Mouse (Mus musculus) neural tube, embryonic 13.5 days (tissue): ENCODE results near the gene Bcap29. TPM values are rescaled to one million over a fixed set of nuclear protein-coding genes. Genes with fewer than 3 reads are reported as not detected.
"Not testable (repeated sequence)": the region's sequence is repeated elsewhere in the genome, so short reads cannot be mapped to it uniquely, and the experiment has no call there.

ENCODE experiments used
- ATAC-seq: fragments of 200-750 bp; cut with Nextera tagmentation; 2 replicates; pipeline ENCODE4 v1.8.0; 2017; ENCODE audit warnings: low read depth, mild to moderate bottlenecking, moderate TSS enrichment, moderate library complexity
- H3K27ac ChIP-seq: fragments of 300-500 bp; sonication (generic); replicated peaks from 2 replicates; pipeline ENCODE4 v1.5.1; 2015; ENCODE audit warnings: moderate library complexity, mild to moderate bottlenecking, inconsistent platforms
- H3K27me3 ChIP-seq: fragments of 300-500 bp; sonication (generic); 2 replicates; pipeline ENCODE4 v1.6.1; 2015; ENCODE audit warnings: mild to moderate bottlenecking, inconsistent platforms
- H3K36me3 ChIP-seq: fragments of 300-500 bp; sonication (generic); 2 replicates; pipeline ENCODE4 v1.6.1; 2015; ENCODE audit warnings: mild to moderate bottlenecking, inconsistent platforms
- H3K4me1 ChIP-seq: fragments of 300-500 bp; sonication (generic); replicated peaks from 2 replicates; pipeline ENCODE4 v1.6.1; 2015; ENCODE audit warnings: inconsistent platforms
- H3K4me2 ChIP-seq: fragments of 300-500 bp; sonication (generic); 2 replicates; pipeline ENCODE4 v1.6.1; 2015; ENCODE audit warnings: inconsistent platforms, mild to moderate bottlenecking, moderate library complexity
- H3K4me3 ChIP-seq: fragments of 300-500 bp; sonication (generic); 2 replicates; pipeline ENCODE4 v1.5.1; 2015; ENCODE audit warnings: mild to moderate bottlenecking, inconsistent platforms
- H3K9ac ChIP-seq: fragments of 300-500 bp; sonication (generic); 2 replicates; pipeline ENCODE4 v1.6.1; 2015; ENCODE audit warnings: moderate library complexity, mild to moderate bottlenecking, inconsistent platforms
- H3K9me3 ChIP-seq: fragments of 300-500 bp; sonication (generic); 2 replicates; pipeline ENCODE4 v1.6.1; 2016; ENCODE audit warnings: inconsistent platforms
- WGBS: fragments of 180-500 bp; shearing (Covaris S2); methylation state at CpG from one replicate; pipeline ENCODE4 v1.1.7; 2015; 5-methylcytosine and 5-hydroxymethylcytosine counted together
- polyA plus RNA-seq: library from polyadenylated mRNA; unstranded; fragments of >200 nt; fragmentation: Nextera tagmentation; extraction: Ambion mirVana; gene quantifications from 2 replicates; pipeline ENCODE4 v1.2.1, GENCODE M21; 2015

Gene Bcap29
- polyA plus RNA-seq, 1 experiment from 2014 or later, result 32.8 TPM

DNA sequence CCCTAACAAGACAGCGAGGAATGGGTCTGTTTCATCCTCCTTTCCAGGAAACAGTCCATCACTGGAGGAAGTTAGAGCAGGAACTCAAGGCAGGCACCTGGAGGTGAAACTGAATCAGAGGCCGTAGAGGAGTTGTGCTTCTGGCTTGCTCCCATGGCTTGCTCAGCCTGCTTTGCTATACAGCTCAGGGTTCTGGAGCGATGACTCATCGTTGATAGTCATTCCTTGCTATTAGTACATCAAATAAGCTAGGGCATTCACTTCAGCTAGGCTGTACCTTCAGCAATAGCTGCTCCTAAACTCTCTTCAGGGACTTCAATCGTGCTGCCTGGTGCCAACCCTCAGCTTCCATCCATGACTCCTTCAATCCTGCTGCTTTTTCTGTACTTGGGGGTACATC is 60.0 kb downstream of the Bcap29 start:
- 87% methylated on average over 5 of the region's 5 CpGs for WGBS
- ATAC-seq, result no peak

DNA sequence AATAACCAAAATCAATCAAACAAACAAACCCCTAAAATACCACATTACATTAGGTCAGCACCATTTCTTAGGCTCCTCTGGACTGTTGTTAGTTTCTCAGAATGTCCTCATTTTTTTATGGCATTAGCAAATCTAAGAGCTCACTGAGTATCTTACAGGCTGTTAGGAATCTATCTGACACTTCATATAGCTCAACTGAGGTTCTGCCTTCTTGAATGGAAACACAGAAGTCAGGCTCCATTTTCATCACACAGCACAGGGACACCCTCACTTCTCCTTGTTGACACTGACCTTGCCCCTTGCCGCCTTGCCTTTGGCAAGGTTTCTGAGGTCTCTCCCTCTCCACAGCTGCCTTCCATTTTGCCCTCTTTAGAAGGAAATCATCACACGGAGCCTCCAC is 64.7 kb downstream of the Bcap29 start:
- Histone ChIP-seq H3K4me2 (no peak overlapping the region), H3K36me3 (no peaks in the 10 kb centered on the region), H3K9me3 (no peaks in the 10 kb centered on the region), H3K27ac (no peak overlapping the region), H3K27me3 (0 out of 2 replicates have a peak, but pooled peaks cover 4% of the 10 kb centered on the region), H3K4me1 (peaks cover 6% of the 10 kb centered on the region; the same call in 1 of the 2 replicates), H3K9ac (no peak overlapping the region), H3K4me3 (no peak overlapping the region)
- WGBS, result 74% methylated on average over 2 of the region's 2 CpGs
- ATAC-seq, result no peak

More for the DNA sequence above, 60.0 kb downstream of the Bcap29 start:
- Histone ChIP-seq H3K36me3 (no peaks in the 10 kb centered on the region), H3K27ac (no peak overlapping the region), H3K9ac (no peak overlapping the region), H3K4me1 (no peaks in the 10 kb centered on the region), H3K4me3 (no peak overlapping the region), H3K27me3 (no peaks in the 10 kb centered on the region), H3K4me2 (no peak overlapping the region), H3K9me3 (no peaks in the 10 kb centered on the region)

DNA sequence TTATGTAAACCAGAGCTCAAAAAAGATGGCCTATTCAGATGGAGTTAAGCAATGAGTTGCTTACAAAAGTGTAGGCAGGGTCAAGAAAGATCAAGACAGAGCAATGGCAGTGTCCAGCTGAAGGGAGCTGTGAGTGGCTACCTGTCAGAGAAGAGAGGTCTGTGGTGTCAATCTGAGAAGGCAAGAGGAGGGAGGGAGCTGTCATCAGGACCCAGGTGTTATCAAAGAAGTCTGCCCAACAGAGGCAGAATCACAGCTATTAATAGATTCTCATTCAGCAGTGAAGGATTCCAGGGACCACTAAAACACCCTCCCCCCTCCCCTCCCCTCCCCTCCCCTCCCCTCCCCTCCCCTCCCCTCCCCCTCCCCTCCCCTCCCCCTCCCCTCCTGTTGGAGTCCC is 65.8 kb downstream of the Bcap29 start:
- Histone ChIP-seq H3K27ac (no peak overlapping the region), H3K27me3 (0 out of 2 replicates have a peak, but pooled peaks cover 7% of the 10 kb centered on the region), H3K4me1 (peaks cover 6% of the 10 kb centered on the region; the same call in 1 of the 2 replicates), H3K4me3 (no peak overlapping the region), H3K9me3 (no peaks in the 10 kb centered on the region), H3K4me2 (no peak overlapping the region), H3K9ac (no peak overlapping the region), H3K36me3 (no peaks in the 10 kb centered on the region)
- ATAC-seq, result no peak

DNA sequence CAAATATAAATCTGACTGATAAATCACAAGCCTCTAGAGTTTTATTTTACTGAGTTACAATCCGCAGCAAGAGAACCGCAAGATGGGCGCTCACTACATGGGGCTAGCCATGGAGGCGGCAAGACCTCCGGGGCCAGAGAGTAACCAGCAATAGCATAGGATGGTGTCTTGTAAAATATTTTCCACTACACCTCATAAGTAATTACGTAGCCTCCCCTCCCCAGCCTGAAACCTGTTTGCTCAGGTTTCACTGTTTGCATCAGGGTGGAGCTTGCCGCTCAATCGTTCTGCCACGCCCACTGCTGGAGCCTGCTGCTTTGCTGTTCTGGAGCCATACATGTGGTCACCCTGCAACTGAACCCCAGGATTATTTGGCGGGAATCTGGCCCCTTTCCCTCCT is 66.9 kb downstream of the Bcap29 start:
- H3K27ac ChIP-seq, ATAC-seq: not testable (repeated sequence)
- H3K4me3 ChIP-seq, result peak overlapping the region; percentile 17

DNA sequence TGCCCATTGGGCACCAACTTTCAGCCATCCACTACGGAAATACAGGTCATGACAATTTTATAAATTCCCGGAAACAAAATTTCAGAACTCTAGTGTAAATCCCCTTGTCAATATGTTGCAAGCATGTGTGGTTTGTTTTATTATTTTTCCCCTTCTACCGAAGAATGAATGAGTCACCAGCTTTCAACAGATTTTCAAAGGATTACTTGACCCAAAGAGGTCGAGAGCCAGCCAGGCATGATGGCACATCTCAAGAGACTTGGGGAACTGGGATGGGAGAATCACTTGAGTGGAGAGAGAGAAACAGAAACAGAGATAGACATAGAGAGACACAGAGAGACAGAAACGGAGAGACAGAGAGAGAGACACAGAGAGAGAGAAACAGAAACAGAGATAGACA is 73.7 kb downstream of the Bcap29 start:
- no peak for ATAC-seq
- Histone ChIP-seq H3K4me3 (no peak overlapping the region), H3K9ac (no peak overlapping the region), H3K27ac (no peak overlapping the region), H3K36me3 (no peaks in the 10 kb centered on the region), H3K4me1 (peaks cover 14% of the 10 kb centered on the region), H3K4me2 (no peak overlapping the region), H3K27me3 (peaks cover 71% of the 10 kb centered on the region), H3K9me3 (no peaks in the 10 kb centered on the region)
- WGBS, result 77% methylated on average over 5 of the region's 5 CpGs

More for the DNA sequence above, 66.9 kb downstream of the Bcap29 start:
- not testable (repeated sequence) for H3K36me3 ChIP-seq, H3K9ac ChIP-seq, H3K9me3 ChIP-seq, H3K4me1 ChIP-seq
- 19% methylated on average over 10 of the region's 10 CpGs for WGBS
- H3K4me2 ChIP-seq, result peak overlapping the region; percentile 50
- peaks cover 12% of the 10 kb centered on the region for H3K27me3 ChIP-seq

DNA sequence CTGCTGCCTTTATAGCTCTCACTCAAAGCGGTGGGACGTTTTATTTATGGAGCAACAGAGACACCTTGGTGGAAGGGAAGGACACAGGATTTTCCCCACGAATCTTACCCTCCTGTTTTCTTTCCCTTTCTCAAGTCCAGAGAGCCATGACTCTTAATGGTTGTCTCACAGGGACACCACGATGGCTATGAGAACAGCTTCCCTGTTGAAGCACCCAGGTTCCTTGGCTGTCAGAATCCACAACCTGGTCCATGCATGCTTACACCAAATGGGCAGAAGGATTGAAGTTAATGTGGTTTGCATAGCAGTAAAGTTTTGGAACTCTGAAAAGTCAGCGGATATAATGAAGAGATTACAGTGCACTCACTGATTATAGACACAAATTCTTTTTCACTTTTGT is 74.5 kb downstream of the Bcap29 start:
- no peak for ATAC-seq
- Histone ChIP-seq H3K27me3 (peaks cover 77% of the 10 kb centered on the region), H3K9ac (no peak overlapping the region), H3K4me3 (peak overlapping the region; percentile 47), H3K9me3 (no peaks in the 10 kb centered on the region), H3K4me2 (peak overlapping the region; percentile 88), H3K4me1 (peaks cover 14% of the 10 kb centered on the region), H3K27ac (no peak overlapping the region), H3K36me3 (no peaks in the 10 kb centered on the region)
- WGBS, result 20% methylated on average over 5 of the region's 5 CpGs

DNA sequence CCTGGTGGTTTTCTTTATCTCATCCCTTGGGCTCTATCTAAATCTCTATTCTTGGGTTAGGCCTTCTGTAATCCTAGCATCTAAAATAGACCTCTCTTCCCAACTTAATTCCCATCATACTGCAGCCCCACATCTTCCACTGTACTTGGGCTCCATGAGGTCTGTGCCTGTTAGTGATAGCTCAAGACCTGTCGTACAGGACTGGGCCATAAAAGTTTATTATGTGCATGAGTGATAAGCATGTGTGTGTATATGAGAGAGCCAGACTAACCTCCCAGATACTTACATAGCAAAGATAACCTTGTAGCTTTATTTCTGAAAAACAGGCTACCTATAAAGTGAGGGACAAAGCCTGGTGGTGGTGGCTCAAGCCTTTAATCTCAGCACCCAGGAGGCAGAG is 80.1 kb downstream of the Bcap29 start:
- WGBS, result 77% methylated on average over 1 of the region's 1 CpGs
- no peak overlapping the region for H3K4me3 ChIP-seq
- no peak overlapping the region for H3K4me2 ChIP-seq
- no peak overlapping the region for H3K9ac ChIP-seq
- H3K4me1 ChIP-seq, result peaks cover 8% of the 10 kb centered on the region
- ATAC-seq, result no peak
- H3K27ac ChIP-seq, result no peak overlapping the region
- no peaks in the 10 kb centered on the region for H3K9me3 ChIP-seq
- no peaks in the 10 kb centered on the region for H3K36me3 ChIP-seq
- H3K27me3 ChIP-seq, result peaks cover 51% of the 10 kb centered on the region

DNA sequence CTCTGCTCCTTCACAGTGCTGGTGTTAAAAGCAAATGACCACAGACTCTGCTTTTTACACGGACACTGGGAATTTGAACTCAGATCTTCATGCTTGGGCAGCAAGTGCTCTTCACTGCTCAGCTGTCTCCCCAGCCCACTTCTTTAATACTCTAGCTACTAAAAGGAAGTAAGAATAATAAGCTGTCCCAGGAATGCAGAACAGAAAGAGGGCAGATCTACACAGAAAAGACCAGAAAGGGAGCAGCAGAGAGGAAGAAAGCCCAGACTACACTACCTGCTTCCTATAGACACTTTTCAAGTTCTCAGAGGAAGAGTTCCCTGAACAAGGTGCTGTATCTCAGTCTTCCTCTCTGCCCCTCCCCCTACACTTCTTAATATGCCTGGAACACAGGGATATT is 83.2 kb downstream of the Bcap29 start:
- H3K4me3 ChIP-seq, result no peak overlapping the region
- WGBS, result 82% methylated on average over 1 of the region's 1 CpGs
- no peak overlapping the region for H3K9ac ChIP-seq
- no peaks in the 10 kb centered on the region for H3K36me3 ChIP-seq
- H3K4me1 ChIP-seq, result no peaks in the 10 kb centered on the region
- ATAC-seq, result no peak
- H3K27ac ChIP-seq, result no peak overlapping the region
- no peak overlapping the region for H3K4me2 ChIP-seq
- no peaks in the 10 kb centered on the region for H3K9me3 ChIP-seq
- peaks cover 25% of the 10 kb centered on the region for H3K27me3 ChIP-seq

DNA sequence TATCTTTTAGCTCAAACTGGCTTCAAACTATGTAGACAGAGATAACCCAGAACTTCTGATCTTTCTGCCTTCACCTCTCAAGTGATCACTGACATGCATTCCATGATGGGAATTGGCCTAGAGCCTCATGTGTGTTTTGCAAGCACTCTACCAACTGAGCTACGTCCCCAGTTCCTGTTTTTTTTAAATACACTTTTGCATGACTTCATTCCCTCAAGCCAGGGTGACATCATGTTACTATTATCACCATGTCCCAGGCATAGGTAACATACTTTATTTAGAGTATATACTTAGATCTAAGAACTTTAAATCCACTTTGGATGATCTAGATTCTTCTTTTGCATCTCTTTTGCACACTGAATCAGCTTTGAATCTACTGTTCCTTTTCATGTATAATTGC is 88.4 kb downstream of the Bcap29 start:
- Histone ChIP-seq H3K27me3 (no peaks in the 10 kb centered on the region), H3K36me3 (no peaks in the 10 kb centered on the region), H3K9me3 (no peaks in the 10 kb centered on the region), H3K4me2 (no peak overlapping the region), H3K9ac (no peak overlapping the region), H3K27ac (no peak overlapping the region), H3K4me3 (no peak overlapping the region), H3K4me1 (no peaks in the 10 kb centered on the region)
- ATAC-seq, result no peak
- 71% methylated on average over 1 of the region's 1 CpGs for WGBS

DNA sequence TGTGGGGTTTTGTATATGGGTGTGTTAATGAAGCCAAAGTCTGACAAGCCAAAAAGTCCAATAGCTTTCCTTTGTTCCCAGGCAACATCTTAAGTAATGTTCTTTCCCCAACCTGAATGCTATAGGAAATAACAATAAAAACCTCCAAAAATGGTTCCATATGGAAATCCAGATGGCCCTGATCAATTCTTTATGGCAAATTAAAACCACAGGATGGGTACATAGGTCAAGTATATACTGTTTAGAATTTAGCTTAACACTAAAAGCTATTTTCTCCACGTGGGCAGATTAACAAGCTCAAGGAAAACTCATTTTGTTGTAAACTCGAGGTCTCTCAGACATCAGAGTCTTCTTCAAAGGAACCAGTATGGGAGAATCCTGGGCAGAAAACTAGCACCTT is 89.2 kb downstream of the Bcap29 start:
- H3K9ac ChIP-seq, result no peak overlapping the region
- H3K9me3 ChIP-seq, result no peaks in the 10 kb centered on the region
- no peak overlapping the region for H3K4me3 ChIP-seq
- H3K4me2 ChIP-seq, result no peak overlapping the region
- no peak overlapping the region for H3K27ac ChIP-seq
- H3K4me1 ChIP-seq, result no peaks in the 10 kb centered on the region
- ATAC-seq, result no peak
- WGBS, result 60% methylated on average over 2 of the region's 2 CpGs
- H3K36me3 ChIP-seq, result no peaks in the 10 kb centered on the region
- no peaks in the 10 kb centered on the region for H3K27me3 ChIP-seq

DNA sequence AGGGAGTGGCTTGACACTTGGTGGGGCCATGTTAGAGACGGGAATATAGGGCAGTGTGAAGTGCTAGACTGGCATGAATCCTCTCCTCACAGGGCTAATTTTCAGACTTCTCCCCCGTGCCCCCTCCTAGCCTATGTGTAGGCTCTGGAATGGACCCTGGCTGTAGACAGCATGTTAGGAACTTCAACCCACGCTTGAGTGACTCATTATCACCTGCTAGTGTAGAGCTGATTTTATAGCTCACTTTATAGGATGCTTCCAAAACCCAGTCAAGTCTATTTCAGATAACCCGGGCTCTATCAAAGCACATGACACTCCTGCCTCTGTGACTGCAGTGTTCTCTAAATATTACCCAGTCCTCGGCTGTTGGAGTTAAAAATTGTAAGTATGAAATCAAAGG is 92.9 kb downstream of the Bcap29 start:
- WGBS, result 80% methylated on average over 5 of the region's 5 CpGs
- no peaks in the 10 kb centered on the region for H3K27me3 ChIP-seq
- H3K27ac ChIP-seq, result no peak overlapping the region
- no peaks in the 10 kb centered on the region for H3K36me3 ChIP-seq
- H3K4me2 ChIP-seq, result no peak overlapping the region
- H3K4me3 ChIP-seq, result no peak overlapping the region
- ATAC-seq, result no peak
- H3K4me1 ChIP-seq, result no peaks in the 10 kb centered on the region
- H3K9ac ChIP-seq, result no peak overlapping the region
- H3K9me3 ChIP-seq, result no peaks in the 10 kb centered on the region
